Mouse (Mus musculus) kidney, postnatal 14 days (tissue): ENCODE results near the gene Ino80b.

Experiments
- DNase-seq: peaks from one replicate; pipeline ENCODE4 v3.0.0; 2022; ENCODE audit warnings: mixed read lengths

Gene Ino80b

DNA sequence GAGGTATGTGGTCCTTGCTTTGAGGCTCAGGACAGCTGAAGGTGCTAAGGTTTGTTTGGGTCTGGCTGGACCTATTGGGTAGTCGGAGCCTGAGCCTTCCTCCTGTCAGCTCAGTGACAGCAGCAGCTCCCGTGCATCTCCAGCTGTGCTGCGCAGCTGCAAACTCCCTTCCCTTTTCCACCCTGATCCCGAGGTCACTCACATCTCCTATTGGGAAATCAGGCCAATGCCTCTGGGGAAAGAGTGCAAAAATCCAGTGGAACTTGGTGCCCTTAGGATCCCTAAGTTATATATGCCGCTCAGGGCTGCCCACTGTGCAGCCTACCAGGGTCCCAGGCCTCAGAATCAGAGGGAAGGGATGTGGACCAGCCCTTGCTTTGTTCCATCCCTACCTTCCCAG is 41.7 kb downstream of the Ino80b start:
- DNase-seq: no peak

DNA sequence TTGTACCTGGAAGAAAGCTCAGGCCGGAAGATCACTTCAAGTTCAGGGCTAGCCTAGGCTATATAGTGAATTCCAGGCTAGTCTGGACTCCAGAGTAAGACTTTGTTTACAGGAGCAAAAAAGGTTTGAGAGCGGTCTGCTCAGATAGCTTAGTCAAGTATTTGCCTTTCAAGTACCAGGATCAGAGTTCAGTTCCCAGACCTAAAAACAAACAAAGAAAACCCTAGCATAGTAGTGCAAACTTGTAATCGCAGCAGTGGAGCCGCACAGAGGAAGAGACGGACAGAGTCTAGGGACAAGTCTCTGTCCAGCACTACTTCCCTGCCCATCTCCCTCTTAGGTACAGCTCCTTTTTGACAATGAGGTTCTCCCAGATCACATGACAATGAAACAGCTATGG is 45.0 kb downstream of the Ino80b start:
- DNase-seq: no peak

DNA sequence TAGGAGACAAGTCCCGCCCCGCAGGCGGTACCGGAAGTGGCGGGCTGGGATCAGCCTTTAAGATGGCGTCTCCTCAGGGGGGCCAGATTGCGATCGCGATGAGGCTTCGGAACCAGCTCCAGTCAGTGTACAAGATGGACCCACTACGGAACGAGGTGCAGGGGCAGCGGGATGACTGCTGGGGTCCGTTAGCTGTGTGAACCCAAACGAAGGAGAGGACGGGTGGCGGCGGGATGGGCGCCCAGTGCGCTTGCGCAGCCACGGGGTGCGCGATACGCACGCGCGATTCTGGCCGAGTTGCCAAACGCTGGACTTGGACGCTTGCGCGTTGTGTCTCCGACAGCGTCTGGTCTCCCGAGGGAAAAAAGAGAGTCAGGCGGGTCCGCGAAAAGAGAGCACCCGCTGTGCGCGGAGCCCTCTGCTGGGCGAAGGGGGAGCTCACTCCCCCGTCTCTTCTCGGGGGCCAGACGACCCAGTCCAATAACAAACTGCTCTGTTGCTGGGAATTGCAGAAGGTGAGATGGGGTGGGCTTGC is 46.8 kb downstream of the Ino80b start:
- peak; percentile 99 for DNase-seq

DNA sequence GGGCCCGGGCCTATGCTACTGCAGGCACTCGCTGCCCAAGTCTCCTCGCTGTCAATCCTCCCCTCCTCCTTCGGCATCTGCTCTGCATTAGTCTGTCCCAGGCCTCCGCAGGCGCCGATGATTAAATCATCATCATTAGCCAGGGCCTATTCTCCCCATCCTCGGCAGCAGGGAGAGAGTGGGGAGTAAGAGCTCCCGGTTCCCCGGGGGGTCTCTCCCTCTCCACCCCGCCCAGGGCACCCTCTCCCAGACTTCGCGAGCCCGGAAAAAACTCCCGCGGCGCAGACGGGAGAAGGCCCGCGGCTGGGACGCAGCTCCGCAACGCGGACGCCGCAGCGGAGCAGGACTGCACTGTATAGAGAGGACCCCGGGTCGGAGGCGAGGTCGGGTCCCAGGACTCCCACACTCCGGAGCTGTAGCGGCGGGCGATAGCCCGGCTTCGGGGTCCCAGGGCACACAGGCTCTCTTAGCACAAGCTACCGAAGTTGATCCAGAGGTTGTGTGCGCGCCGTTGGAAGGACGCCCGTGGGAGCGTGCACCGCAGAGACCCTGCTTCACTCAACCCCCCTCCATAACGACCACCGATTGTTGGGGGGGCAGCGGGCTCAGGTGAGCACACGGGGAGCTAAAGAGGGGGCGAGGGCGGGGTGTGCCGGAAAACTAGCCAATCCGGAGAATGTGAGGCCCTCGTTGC is 47.5 kb downstream of the Ino80b start, which contains the start of gene Pcgf1:
Gene Pcgf1, plus strand, starts transcription at position 240 of the 694 bp plus-strand sequence.
- no peak for DNase-seq

DNA sequence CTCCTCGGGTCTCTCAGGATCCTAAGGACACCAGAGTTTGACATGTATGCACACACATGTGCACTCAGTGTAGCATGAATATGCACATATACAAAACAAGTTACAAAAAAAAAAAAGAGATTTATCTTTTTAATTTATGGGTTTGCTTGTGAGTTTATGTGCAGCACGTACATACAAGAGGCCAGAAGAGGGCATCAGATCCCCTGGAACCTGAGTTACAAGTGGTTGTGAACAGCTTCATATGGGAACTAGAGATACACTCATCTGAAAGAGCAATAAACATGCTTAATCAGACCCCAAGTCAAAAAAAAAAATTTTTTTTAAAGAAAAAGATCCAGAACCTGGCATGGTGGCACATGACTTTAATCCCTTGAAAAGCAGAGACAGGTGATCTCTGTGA is 50.3 kb downstream of the Ino80b start:
- no peak for DNase-seq
